Mouse (Mus musculus): ENCODE data around the gene Sh3rf3.

The Sh3rf3 gene

DNA sequence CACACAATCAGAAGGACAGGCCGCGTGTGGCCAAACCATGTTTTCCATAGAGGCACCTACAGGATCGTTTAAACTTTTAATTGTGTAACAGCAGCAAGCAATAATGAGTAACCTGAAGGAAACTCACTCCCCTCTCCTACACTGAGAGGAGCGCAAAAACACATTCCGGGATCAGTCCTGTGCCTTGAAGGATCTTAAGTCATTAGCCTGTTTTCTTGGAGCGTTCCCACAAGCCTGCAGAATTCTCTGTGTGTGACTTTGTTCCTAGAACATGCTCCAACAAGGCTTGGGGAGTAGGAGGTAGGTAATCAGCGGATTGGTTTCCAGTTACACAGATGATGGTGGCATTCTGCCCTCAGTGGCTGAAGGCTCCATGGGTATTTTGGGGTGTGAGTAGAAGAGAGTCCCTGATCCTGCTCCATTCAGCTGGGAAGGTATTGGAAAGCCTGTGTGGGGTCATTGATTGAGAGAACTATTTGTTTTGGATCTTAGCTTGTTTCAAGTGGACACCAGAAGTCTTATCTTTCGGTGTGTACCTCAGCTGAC, 108.6 kb downstream of the Sh3rf3 start:
- no peak for DNase-seq

DNA sequence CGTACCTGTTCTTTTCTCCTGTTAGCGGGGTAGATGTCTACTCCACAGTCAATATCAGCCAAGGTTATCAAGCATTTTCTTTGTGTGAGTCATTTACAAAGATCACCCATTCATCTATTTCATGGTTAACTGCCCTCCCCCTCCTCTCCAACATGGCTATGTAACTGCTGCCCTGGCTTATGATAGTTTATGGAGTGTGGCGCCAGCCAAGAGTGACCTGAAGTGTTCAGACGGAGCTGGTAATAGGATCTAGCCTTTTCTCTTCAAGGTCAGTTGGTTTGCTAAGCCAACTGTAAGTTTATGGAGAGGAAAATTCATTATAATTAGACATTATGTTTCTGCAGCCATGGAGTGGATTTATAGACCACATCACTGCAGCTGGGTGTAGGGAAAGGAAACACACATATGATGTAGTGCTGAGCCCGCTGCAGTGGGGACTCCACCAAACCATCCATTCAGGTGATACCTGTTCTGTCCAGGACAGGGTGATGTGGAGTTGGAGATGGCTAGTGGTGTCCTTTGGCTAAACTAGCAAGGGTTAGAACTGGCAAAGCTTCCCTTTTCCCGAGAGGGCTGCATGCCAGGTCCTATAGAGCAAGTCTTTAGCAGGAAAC, 109.2 kb downstream of the Sh3rf3 start:
- DNase-seq = no peak

DNA sequence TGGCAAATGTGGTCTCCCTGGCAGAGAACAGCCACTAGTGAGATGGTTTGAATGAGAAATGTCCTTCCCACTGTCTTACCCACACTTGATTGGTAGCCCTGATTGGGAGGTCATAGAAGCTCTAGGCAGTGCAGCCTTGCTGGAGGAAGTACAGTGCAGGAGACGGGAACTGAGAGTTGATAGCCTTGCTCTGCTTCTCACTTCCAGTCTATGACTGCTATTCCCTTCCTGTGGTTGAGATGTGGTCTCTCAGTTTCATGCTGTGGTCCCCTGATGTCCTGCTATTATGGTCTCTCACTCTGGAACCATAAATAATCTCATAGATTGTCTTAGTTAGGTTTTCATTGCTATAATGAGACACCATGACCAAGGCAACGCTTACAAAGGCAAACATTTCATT, 109.8 kb downstream of the Sh3rf3 start:
- DNase-seq = no peak

DNA sequence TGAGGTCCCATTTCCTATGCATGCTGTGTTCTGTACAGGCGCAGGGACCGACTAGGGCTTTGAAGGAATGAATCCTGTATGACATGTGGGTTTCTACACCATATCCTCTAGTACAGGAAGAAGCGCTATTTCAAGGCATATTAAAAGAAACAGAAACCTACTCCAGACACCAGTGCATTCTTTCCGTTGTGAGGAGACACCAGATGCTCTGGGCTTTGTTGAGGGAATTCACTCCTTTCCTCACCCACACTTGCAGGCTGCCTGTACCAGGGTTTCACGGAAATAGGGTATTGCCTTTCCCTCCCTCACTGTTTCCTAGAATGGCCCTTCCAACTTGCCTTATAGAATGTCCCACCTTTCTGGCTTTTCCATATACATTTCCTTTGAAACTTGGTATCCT, 113.4 kb downstream of the Sh3rf3 start:
- DNase-seq = no peak

DNA sequence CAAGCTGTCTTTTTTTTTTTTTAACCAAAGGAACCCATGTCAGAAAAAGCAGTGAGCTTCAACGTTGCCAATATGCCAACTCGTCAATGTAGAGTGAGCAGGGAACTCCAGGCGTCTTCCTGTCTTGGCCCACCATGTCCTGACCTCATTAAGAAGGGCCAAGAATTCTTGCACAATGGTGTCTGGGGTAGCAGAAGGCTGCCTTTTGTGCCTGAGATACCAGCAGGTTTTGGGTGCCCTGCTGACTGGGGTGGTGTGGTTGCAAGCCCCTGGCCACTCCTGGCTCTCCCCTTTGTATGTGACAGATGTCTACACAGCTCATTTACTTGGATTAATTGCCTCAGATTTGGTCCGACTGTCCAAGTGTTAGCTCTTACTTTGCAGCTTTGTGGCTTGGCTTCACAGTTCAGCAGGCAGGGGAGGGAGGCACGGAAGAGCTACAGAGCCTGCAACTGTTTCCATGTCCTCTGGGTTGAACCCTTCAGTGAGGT, 115.8 kb downstream of the Sh3rf3 start:
- no peak for DNase-seq

DNA sequence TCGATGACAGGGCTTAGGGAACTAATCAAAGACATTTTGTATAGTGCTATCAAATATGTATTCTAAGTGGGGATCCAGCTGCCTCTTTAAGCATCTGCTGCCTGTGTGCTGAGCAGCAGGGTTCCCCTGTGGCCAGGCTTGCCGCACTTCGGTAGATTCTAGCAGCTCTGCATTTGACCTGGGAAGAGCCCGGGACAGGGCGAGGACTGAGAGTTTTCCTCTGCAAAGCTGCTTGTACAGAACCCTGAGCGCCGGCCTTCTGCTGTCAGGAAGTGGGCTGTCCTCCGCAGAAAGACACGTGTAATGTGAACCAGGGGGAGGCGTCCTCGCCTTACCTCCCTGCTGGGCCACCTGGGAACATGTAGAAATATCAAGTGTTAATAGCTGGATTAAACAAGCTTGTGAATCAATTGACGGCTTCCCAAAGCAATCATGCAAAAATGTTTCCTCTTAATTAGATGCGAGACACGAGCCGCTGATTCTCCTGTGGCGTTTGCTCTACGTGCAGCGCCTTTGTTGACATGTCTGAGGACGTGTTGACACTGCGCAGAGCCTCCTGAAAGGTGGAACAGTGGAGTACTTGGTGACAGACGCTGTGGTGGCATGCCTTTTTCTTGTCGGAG, 119.1 kb downstream of the Sh3rf3 start:
- DNase-seq = no peak

DNA sequence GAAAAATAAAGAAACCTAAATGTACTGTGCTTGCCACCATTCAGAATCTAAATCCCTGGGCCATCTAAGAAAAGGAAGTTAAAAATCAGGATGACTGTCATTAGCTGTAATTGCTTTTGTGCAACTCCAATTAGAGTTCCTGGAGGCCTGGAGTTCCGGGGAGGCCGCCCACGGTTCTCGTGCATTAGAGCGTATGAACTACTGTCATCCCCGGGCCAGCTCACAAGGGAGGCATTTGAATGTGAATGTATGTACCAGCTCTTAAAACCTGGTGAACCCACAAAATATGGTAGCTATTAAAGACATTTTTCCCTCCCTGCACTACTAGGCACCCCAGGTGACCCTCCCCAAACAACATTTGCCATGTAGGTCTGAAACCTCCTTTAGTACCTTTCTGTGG, 122.4 kb downstream of the Sh3rf3 start:
- DNase-seq = no peak

DNA sequence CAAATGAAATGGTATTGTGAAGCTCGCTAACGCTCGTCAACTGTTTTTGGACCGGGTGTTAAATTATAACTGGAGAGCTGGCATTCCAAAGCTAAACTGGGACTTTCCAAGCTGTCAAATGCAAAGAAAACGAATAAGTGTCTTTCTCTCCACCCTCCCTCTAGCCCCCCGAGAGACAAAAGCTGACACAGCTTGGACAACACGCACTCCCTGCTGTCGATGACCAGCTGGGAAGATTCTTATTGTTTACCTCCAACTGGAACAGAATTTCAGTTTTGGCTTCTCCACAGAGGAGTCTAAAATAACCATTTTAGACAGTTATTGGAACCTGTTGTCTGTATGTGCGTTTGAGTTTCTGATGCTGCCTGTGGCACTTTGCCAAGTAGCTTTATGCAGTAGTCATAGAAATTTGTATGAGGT, 123.3 kb downstream of the Sh3rf3 start:
- DNase-seq = no peak

DNA sequence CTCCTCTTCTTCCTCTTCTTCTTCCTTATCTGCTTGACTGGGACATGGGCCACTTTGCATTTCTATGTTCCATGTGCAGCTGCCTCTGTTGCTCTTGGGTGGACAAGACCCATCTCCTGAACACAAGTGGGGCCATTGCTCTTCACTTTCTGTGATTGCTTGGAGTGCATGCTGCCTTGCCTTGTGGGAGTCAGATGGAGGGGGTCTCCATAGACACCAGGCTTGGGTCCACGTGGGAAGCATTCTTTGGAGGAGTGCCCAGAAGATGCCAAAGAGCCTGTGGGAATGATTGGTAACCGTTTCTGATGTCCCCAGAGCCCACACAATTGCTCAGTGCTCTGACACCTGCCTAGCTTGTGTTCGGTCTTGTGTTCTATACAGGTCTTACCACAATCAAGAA, 124.4 kb downstream of the Sh3rf3 start:
- no peak for DNase-seq

DNA sequence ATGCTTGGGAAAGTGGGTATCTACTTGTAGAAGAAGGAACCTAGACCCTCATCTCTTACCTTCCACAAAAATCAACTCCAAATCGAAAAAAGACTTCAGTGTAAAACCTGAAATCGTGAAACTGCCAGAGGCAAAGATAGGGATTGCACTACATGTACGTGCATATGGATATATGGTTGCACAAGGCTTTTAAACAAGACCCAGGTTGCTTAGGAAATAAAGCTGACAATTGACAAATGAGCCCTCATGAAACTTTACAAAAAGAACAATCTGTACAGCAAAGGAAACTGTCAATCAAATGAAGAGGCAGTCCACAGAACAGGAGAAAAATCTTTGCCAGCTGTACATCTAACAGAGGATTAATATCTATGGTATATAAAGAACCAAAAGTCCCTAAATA, 129.7 kb downstream of the Sh3rf3 start:
- DNase-seq = no peak

DNA sequence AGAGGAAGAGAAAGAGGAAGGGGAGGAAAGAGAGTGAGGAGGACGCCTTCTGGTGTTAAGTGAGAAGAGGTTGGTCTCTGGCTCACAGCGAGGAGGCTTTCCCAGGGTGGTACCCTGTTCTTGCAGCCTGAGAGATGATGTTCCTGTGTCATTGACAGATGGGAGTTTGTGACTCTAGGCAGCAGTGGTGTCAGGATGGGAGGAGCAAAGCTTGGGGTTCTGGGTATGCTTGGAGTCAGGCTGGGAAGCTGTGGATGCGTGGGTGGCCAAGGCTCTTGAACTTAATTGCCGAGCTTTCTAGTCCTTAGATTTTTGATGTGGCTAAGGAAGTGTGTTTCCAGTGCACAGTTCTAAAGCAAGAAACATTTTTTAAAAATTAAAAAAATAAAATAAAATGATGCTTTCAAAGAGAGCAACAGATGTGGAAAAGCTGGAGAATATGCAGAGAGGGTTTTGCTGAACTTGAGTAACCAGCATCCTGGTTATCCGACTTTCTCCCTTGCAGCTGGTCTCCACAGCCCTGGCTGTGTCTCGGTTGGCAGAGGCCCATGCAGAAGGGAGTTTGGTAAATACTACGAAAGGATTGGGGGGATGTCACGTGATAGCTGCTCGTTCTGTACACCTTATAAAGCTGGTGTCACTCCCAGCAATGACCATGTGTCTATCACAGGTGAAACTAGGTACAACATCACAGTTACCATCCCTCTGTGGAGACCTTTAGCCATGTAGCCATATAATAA, 130.7 kb downstream of the Sh3rf3 start:
- DNase-seq = no peak

DNA sequence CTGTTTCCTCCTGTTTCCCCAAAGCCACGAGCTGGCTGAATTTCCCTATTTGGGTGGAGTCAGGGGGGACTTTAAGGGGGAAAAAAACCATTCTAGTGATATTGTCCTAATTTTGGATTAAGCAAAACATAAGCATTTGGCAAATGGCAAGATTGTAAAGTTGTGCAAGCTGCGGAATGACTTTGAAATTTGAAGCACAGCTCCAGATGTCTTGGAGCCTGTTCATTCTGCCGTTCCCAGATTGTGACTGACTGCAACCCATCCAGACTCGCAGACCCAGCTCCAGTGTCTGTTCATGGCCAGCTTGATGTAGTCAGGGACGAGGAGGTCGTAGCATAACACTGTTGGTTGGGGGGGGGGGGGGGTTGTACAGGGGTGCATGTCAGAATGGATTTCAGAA, 131.8 kb downstream of the Sh3rf3 start:
- DNase-seq = no peak

DNA sequence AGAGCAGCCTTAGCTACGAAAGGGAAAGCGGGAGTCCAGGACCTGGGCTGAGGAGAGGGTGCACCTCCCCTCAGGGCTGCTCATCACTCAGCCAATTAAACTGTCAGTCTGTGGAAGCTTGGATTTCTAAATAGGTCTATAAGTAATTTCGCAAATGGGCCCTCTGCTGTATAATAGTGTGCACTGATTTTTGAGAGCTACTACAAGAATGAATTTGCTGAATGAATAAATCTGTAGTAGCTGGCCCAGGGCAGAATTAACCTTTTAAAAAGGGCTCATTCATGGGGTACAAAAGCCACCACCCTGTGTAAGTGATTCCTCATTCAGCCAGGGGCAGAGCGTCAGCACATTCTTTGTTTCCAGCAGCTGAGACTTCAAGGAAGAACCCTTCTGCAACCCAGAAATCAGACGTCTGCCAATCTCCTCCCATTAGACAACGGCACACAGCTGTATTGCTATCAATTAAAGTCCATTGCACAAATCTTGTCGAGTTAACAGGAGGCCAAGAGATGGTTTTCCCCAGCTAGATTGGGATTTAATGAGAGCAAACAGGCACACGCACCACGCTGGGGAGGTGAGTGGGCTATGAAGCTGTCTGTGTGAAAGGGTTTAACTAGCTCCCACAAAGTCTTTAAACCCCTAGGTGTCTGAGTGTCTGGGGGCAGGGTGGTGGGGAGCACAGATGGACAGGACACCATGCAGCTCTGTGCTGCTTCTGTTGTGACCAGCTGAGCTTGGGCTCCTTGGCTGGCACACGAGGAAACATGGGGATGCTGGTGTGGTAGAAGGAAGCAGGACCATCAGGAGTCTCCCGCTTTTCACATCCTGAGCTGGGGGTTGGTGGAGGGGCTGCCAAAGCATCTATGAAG, 136.8 kb downstream of the Sh3rf3 start:
- DNase-seq = no peak

DNA sequence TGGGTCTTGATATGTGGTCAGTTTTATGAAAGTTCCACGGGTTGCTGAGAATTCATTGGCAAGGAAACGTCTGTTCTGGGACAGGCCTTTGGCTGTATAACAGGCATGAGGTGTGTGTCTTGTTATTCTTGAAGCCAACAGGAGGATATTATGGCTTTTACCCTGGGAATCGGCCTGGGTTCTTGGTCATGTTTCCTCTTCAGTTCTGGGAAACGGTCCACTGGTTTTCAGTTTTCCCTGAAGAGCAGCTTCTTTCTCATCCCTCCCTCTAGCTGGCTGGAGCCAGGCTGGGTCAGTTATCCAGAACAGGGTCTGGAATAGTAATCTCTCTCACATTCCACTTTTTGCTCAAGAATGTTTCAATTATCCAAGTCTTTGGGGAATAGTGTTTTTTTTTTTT, 147.0 kb downstream of the Sh3rf3 start:
- no peak for DNase-seq

DNA sequence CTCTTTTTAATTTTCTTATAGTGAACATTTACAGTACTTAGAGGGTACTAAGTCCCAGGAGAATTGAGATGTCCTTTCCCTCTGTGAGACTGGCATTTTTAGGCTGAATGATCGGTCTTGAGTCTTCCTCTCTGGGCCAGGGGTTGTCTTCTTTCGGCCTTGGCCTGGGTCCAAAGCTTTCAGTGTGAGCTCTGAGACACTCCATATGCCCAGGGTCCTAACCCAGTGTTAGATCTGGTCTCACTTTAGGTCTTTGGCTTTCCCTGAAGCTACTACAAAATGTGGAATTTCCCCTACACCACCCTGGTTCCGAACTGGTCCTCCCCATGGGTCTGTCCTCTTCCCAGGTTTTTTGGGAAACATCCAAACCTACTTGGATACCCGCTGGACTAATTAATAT, 155.1 kb downstream of the Sh3rf3 start:
- DNase-seq = no peak

DNA sequence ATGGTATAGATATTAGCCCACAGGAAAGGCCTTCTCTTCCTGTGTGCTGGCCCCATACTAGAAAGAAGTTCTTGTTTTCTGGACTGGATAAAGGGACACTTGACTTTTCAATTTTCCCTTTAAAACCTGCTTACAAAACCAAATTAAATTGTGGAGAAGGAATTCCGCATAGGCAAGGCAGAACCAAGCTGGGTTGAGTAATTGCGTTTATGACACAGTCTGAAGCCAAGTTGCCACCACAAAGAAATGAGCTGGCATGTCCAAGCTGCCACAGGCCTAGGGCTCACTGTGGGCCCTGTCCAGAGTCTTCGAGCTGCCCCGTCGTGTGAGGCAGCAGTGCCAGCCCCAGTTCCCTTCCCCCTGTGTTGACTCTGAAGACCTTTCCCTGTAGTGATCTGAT, 156.2 kb downstream of the Sh3rf3 start:
- no peak for DNase-seq

DNA sequence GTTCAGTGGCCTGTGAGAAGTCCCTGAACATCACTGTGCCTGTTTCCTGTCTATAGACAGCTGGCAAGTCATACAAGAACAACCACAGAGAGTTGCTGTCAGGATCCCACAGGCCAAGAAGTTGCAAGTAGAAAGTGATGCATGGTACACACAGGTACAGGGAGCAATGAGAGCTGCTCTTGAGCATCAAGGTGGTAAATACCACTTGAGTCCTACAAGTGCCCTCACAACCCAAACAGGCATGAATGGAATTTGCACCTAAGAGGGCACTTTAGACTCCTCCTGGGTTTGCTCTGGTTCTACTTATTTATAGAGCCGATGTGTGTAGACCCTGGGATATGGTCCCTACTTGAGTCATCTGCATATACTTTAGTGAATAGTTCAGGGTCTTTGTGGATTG, 159.0 kb downstream of the Sh3rf3 start:
- DNase-seq = no peak

DNA sequence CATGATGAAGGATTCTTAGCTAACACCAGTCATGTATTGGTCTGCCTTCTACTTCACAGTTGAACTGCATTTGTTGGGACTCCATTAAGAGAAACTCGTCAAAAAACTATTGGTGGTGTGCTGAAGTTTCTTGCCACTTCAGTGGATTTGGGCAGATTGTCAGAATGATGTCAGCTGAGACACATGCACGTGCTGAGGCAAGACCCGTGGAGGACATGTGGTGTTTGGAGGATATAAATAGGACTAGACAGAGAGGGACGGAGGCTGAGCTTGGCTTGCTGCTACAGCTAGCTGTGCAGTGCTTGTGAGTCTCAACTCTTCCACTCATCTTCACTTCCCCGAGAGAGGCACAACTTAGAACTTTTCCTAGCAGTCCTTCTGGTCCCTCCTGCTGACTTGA, 161.0 kb downstream of the Sh3rf3 start:
- DNase-seq = no peak

DNA sequence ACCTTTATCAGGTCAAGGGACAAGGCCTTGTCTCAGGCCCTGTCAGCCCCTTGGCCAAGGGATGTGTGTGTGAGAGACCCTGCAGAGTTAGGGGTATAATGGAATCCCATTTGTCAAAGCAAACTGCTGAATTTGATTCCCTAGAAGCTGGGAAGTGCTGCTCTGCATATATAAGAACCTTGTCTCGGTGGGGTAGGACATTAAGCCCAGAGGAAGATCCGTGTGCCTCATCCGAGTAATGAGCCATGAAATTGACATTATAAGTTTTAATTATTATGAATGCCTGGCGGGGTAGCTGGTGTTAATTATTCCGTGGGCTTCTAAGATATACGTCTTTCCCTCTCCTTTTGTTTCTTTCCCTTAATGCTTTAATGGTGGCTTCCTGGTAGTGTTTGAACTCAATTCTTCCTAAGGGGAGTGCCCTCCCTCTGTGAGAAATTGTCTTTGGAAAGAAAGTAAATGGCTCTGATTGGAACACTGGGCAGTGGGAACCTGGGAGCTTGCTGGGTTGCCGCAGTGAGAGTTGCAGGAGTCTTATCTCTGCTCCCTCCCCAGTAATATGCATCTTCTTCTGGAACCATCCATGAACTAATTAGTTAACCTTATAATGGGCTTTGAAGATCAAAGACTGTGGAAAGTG, 166.3 kb downstream of the Sh3rf3 start:
- DNase-seq = no peak

DNA sequence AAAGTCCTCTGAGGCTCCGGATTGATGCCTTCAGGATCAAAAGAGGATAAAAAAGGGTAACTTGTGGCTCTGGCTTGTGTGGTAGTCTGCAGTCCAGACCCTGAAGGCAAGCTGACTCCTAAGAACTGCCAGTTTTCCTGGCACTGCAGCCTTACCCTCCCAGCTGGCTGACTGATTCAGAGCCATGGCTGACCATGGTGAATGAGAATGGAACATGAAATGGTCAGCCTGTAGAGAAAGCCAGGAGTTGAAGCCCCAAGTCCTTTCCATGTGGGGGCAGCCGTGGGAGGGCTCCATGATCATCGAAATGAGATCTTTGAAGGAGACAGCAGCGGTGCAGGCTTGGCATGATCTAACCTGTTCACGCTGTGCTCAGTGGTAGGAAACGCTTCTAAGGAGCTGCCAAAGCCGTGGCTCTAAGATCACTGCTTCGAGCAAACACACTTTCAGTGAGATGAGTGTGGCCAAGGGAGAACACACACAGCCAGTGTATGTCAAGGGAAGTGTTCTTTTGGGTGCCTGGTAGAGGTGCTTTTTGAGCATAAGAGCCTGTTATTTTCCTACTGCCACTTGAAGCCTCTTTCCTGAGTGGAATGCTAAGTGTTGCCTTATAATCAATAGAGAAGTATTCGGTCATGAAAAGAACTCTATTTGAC, 168.6 kb downstream of the Sh3rf3 start:
- no peak for DNase-seq

DNA sequence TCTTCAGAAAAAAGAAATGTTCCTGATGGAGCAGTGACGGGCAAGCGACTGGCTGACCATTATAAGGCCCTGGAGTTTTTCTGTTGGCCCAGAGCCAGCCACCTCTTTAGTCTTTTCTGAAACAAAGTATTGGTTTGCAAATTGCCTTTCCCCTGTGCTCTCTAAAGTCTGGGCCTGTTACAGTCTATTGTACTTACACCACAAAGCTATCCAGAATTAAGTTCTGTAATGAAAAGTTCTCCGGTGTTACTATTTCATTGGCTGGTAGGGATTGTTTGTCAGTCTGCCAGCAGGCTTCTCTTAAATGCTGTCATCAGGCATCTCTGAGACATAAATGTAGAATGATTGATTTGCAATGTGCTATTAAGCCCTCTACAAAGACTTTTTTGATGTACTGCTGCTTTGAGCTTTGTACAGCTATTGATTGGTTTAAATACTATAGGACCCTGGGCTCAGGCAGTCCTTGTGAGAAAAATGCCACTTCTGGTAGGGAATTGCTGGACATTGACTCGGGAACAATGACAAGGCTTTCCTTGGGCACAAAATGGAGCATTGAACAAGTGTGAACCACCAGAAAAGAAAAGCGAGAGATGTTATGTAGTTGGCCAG, 169.5 kb downstream of the Sh3rf3 start:
- DNase-seq = no peak

DNA sequence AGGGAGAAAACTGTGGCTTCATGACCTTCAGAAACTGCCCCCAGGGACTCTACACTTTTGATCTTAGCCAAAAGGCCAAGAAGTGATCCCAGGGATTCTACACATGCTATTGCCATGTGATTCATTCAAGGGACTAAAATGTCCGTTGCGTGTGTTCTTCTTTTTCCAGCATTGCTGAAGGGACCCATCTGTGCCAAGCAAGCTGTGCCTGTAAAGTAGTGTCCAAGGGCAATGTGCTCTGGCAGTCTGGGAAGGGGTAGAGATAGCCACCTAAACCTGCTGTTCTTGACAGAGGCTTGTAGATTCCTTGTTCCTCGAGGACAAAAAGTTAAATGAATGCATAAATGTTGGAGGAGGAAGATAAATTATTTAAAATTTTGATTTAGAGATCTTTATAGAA, 178.5 kb downstream of the Sh3rf3 start:
- DNase-seq = no peak

Data from thymus, postnatal 25 days (tissue).